Mouse (Mus musculus): ENCODE measurements around the gene Rbsn.

The Rbsn gene

DNA sequence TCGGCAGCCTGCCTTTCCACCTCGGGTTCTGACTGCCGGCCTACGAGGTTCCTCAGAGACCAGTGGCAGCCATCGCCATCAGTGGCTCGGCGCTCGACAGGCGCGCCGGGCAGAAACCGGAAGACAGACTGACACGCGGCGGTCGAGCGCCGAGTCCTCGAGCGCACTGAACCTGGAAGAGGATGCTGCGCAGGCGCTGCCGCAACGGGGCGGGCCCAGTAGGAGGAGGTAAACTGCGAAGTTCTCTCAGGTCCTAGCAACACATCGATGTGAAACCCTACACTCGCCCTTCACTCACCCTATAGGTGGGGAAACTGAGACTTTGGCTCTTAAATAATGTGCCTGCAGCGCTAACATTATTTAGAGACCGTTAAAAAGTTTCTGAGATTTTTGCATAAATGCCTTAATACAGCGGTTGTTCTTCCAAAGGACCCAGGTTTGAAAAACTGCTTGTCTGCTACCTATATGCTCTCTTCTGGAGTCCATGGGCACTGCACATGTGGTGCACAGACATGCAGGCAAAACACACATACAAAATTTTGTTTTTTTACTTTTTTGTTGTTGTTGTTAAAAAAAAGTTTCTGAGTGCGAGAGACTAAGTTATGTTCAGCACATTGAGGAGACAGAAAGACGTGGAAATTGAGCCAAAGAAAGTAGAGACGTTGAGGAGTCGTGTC is at the start of gene Rbsn:
TSS of gene Rbsn (minus strand) at position 153 of the 677 bp plus-strand sequence.
- DNase-seq (ENCODE audit: low spot score), result peak; percentile 91

GRCm38 (mm10) chr6:92261162-92261843 is 46.6 kb upstream of the Rbsn start:
- no peak for DNase-seq (ENCODE audit: low spot score)

GRCm38 (mm10) chr6:92255346-92255745 is 40.6 kb upstream of the Rbsn start:
- DNase-seq (ENCODE audit: low spot score), result no peak

GRCm38 (mm10) chr6:92253253-92253870 is 38.6 kb upstream of the Rbsn start:
- no peak for DNase-seq (ENCODE audit: low spot score)

- DNase-seq (ENCODE audit: low spot score), result no peak
Observed at GRCm38 (mm10) chr6:92247215-92247919, 32.6 kb upstream of the Rbsn start.

- no peak for DNase-seq (ENCODE audit: low spot score)
Observed at GRCm38 (mm10) chr6:92246335-92246734, 31.6 kb upstream of the Rbsn start.

DNA sequence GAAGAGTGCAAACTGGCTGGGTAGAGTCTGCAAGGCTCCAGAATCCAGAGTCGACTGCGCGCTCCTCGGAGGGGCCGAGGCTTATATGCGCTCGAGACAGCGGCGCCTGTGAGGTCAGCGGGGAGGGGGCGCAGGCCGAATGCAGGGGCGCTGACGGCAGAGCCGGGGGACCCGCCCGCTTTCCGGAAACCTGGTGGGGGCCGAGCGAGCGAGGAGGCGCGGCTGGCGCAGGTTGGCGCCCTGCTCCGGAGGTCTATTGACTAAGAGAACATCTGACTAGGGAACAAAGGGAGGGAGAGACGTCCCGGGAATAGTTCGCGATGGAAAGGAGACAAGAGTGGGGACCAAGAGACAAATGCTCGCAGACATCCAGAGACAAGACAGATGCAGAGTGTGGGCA is 29.9 kb upstream of the Rbsn start, which contains the start of gene Trh:
TSS of gene Trh (minus strand) at position 60 of the 400 bp plus-strand sequence.
- no peak for DNase-seq (ENCODE audit: low spot score)

DNA sequence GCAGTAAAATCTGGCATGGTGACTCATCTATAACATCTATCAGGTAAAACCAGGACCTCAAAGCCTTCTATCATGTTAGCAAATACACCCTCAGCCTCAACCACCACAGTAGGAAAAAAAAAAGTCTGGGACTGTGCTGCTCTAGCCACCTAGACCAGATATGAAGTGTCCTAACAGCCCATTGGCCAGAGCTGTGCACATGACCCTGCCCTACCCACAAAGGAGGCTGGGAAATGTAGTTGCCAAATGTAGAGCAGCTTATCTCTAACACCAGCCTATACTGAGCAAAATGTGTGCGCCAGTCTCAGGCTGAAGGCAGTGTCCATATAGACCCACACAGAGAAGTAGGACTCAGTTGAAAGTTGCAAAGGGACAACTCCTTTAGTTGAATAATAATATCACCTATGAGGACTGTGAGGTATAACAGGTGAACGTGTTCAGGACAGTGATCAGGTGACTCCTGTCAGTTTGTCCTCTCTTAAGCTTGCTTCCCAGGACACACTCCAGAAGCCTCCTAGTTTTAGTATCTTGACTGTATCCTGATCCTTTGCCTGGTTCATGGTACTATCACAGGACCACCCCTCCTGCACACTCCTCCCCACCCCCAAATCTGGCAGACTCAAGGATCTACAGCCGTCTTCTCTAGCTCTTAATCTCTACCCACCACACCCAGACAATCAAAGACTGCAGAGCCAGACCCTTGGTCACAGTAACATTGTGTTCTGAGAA is 26.6 kb upstream of the Rbsn start:
- peak; percentile 43 for DNase-seq (ENCODE audit: low spot score)

DNA sequence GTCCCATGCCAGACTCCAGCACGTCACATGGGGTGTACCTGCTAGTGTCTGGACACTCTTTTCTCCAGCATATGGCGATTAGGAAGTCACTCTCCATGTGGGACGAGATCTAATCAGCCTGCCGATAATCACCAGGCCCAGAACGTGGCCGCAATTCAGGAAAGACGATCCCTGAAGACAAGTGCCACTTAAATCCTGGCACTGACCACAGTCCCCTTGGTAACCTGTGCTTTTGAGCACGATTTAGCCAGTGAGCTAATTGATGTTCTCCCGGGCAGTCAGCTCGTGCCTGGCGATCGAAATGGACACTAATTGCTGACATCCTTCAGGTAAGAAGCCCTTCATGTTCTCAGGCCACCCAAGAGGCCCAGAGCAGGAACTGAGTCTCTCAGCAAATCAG is 20.3 kb upstream of the Rbsn start:
- DNase-seq (ENCODE audit: low spot score), result no peak

DNA sequence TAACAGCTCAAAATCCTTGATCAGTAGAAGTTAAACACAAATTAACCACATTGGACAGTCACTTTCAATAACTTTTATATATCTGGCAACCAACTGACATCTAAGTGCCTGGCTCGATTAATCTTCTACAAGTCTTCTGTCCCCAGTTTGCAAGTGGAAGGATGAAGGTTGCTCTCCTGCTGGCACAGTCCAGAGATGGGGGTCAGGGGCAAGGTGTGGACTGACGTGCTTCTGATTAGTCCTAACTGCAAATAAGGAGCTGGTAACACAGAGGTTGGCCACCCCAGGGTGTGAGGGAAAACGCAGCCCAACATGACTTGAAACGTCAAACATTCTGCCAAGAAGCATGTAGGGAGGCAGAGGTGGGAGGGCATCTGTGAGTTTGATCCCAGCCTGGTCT is 17.0 kb upstream of the Rbsn start:
- no peak for DNase-seq (ENCODE audit: low spot score)

- no peak for DNase-seq (ENCODE audit: low spot score)
Observed at GRCm38 (mm10) chr6:92231356-92231755, 16.6 kb upstream of the Rbsn start.

- DNase-seq (ENCODE audit: low spot score), result no peak
Observed at GRCm38 (mm10) chr6:92229586-92229985, 14.9 kb upstream of the Rbsn start.

DNA sequence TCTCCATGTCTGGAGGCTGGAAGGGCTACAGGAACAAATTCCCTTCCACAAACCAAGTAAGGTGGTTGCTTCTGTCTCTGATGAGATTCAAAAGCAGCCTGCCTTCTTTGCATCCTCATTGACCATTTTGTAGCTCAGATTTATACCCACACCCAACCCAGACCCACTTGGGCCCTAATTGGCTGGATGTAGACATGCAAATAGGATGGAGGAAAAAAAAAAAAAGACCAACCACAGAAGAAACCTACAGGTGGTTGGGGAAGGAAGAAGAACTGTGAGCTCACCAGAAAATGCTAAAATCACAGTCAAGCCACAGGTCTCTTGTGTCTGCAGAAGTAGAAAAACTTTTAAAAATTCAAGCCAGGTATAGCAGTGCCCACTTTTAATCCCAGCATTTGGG is 14.4 kb upstream of the Rbsn start:
- no peak for DNase-seq (ENCODE audit: low spot score)

- DNase-seq (ENCODE audit: low spot score), result no peak
Observed at GRCm38 (mm10) chr6:92224981-92225380, 10.3 kb upstream of the Rbsn start.

DNA sequence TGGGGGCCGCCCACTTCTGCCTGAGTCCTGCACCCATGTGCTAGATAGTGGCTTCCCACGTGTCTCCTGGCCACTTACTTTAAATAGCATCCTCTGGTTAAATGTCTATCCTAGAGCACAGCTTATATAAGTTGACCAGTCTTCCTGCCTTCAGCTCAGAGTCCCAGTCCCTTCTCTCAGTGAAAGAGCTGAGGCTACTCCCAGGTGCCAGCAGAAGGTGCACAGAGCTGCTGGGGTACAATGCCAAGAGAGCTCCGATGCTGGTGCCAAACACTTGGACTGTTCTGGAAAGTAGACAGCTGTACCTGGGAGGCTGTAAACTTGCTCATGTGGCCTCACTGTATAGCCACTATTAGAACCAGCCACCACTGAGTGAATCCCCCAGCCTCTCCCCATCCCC is 7.3 kb upstream of the Rbsn start:
- DNase-seq (ENCODE audit: low spot score), result no peak

DNA sequence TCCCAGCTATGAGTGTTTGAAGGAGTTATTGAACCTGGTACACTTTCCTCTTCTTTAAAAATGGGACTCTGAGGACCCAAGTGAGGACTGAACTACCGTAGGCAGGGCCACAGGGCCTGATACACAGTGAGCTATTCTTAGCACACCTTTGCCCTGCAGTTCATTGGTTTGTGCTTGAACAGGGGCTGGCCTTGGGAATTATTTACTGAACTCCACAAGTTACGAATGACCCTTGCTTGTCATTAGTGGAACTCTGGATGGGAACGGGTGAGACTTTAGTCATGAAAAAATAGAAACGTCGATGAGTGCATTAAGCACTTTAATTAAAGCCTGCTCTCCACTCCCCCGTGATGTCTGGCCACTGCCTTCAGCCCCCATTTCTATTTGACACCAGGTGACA is 6.9 kb upstream of the Rbsn start:
- peak; percentile 69 for DNase-seq (ENCODE audit: low spot score)

- peak; percentile 76 for DNase-seq (ENCODE audit: low spot score)
Observed at GRCm38 (mm10) chr6:92219445-92219844, 4.7 kb upstream of the Rbsn start.

- DNase-seq (ENCODE audit: low spot score), result peak; percentile 20
Observed at GRCm38 (mm10) chr6:92214055-92214772, 511 bp downstream of the Rbsn start.

DNA sequence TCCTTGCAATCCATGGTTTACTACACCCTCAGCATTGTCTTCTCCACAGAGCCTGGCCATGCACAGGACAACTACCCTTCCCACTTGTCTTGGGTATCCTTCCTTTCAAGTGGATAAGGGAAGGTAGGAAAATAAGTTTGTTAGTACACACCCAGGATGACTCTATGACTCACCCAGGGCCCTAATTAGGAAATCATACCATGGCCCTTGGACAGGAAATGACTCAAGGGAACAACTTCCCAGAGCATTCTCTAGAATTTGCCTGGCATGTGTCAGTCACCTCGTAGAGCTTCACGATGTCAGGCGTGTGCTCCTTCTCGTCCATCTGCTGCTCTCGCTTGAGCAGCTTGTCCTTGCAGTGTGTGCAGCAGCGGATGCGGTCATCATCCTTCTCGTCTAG is 15.3 kb downstream of the Rbsn start:
- no peak for DNase-seq (ENCODE audit: low spot score)

GRCm38 (mm10) chr6:92184178-92184577 is 30.5 kb downstream of the Rbsn start:
- no peak for DNase-seq (ENCODE audit: low spot score)

DNA sequence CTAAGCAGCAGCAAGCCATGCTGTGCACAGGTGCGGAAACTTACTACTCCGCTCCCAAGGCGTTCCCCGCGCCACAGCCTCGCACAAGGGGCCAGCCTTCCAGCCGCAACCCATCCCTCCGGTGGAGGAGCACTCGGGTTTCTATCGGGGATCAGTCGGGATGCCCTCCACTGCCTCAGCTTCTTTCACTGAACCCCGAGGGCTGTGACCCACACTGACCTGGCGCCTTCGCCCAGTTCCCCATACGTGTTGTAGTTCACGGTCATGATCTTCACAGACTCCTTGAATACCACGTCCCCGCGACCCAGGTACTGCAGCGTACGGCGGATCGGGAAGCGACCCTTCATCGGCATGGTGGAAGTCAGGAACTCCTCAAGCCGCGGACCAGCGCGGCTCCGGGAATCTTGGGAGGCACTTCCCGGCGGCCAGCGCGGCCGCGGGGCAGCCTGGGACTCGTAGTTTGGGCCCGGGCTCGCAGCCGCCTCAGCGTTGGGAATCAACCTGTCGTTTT is 31.0 kb downstream of the Rbsn start, which contains the start of gene Mrps25:
TSS of gene Mrps25 (minus strand) at position 413 of the 511 bp plus-strand sequence.
- peak; percentile 75 for DNase-seq (ENCODE audit: low spot score)
